Mouse (Mus musculus) limb, embryonic 14.5 days (tissue): ENCODE data around the gene Aebp1. TPM values are rescaled to one million over a fixed set of nuclear protein-coding genes. Genes with fewer than 3 reads are reported as not detected.

Source experiments
- ATAC-seq: fragments of 200-750 bp; cut with Nextera tagmentation; 2 replicates; pipeline ENCODE4 v1.8.0; 2017; ENCODE audit warnings: low read depth, moderate number of reproducible peaks, moderate TSS enrichment; ENCODE audit not compliant: low FRiP score
- DNase-seq: peaks from one replicate; pipeline ENCODE4 v3.0.0-alpha.2; 2015; ENCODE audit warnings: low spot score
- H3K27ac ChIP-seq: fragments of 300-500 bp; sonication (generic); replicated peaks from 2 replicates; pipeline ENCODE4 v1.5.1; 2014; ENCODE audit warnings: low read depth, mild to moderate bottlenecking, low read length, moderate library complexity, mixed read lengths
- H3K27me3 ChIP-seq: fragments of 300-500 bp; sonication (generic); 2 replicates; pipeline ENCODE4 v1.6.1; 2014; ENCODE audit warnings: low read length, mixed read lengths; ENCODE audit not compliant: control insufficient read depth, insufficient read depth
- H3K36me3 ChIP-seq: fragments of 300-500 bp; sonication (generic); 2 replicates; pipeline ENCODE4 v1.6.1; 2014; ENCODE audit warnings: mild to moderate bottlenecking, low read length, moderate library complexity, mixed read lengths; ENCODE audit not compliant: control insufficient read depth, insufficient read depth
- H3K4me1 ChIP-seq: fragments of 300-500 bp; sonication (generic); 2 replicates; pipeline ENCODE4 v1.6.1; 2014; ENCODE audit warnings: antibody characterized with exemption, low read length, mixed read lengths; ENCODE audit not compliant: control insufficient read depth, insufficient read depth
- H3K4me2 ChIP-seq: fragments of 300-500 bp; sonication (generic); replicated peaks from 2 replicates; pipeline ENCODE4 v1.6.1; 2014; ENCODE audit warnings: low read depth, mild to moderate bottlenecking, low read length, moderate library complexity; ENCODE audit not compliant: severe bottlenecking
- H3K4me3 ChIP-seq: fragments of 300-500 bp; sonication (generic); replicated peaks from 2 replicates; pipeline ENCODE4 v1.5.1; 2014; ENCODE audit warnings: low read length
- H3K9ac ChIP-seq: fragments of 300-500 bp; sonication (generic); 2 replicates; pipeline ENCODE4 v1.6.1; 2014; ENCODE audit warnings: mild to moderate bottlenecking, low read depth, low read length, moderate library complexity; ENCODE audit not compliant: severe bottlenecking
- H3K9me3 ChIP-seq: fragments of 300-500 bp; sonication (generic); 2 replicates; pipeline ENCODE4 v1.6.1; 2016; ENCODE audit warnings: low read length; ENCODE audit not compliant: control insufficient read depth
- POLR2A ChIP-seq: fragments of 200-500 bp; IDR thresholded peaks from 2 replicates; pipeline ENCODE4 v1.8.0; 2012; ENCODE audit warnings: inconsistent platforms, mild to moderate bottlenecking, moderate library complexity, borderline replicate concordance; ENCODE audit not compliant: insufficient read depth, insufficient read length; ENCODE audit errors: extremely low read depth
- WGBS: fragments of 180-500 bp; shearing (Covaris S2); extraction: QIAGEN DNeasy Blood & Tissue Kit; methylation state at CpG from one replicate; pipeline ENCODE4 v1.1.7; 2014; 5-methylcytosine and 5-hydroxymethylcytosine counted together
- polyA plus RNA-seq, 2 experiments: library from polyadenylated mRNA; depleted of rRNA in 1 of 2; stranded (reverse) in 1 of 2; unstranded in 1 of 2; fragments of >200 nt; fragmentation: Nextera tagmentation in 1 of 2; extraction: Ambion mirVana in 1 of 2; gene quantifications; 2 replicates each; pipeline versions ENCODE4 v1.2.1 to v1.2.3; 2012 to 2014

Gene Aebp1
- polyA plus RNA-seq, 2 experiments = 51.7 to 60.6 TPM

DNA sequence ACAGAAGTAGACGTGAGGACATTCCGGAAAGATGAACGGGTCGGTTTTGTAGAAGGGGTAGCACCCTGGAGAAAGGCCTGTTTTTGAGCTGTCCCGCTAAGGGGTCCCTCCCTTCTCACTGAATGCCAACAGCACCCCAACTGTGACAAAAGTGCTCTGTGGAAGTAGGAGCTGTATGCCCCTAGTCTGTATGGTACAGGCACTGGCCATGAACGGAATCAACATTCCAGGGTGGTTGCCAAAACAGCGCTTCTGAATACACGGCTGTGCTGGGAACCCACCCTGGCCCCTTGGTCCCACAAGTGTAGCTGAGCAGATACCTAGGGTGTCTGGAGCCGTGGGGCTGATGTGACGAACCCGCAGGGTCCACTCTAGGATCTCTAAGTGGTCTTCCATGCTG lies 11.0 kb downstream of the Aebp1 start:
- no peak for TF ChIP-seq POLR2A

DNA sequence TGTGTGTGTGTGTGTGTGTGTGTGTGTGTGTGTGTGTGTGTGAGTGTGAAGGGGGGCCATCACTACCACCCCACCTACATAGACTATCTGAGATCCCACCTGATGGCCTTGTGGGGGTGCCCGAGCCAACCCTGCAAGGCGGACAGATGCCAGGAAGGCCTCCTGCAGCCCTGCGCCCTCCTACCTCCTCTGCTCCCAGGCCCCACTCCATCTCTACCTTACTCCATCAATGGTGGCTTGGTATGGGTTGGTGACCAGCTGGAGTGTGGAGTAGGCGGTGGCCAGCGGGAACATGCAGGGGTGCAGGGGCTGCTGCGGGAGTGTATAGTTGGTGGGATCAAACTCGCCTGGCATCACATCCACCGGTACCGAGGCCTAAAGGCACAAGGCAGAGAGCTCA lies 11.4 kb downstream of the Aebp1 start:
- ATAC-seq = no peak
- no peak overlapping the region for H3K27ac ChIP-seq
- TF ChIP-seq POLR2A = no peak
- H3K4me2 ChIP-seq = no peak overlapping the region
- no peak overlapping the region for H3K4me3 ChIP-seq
- peaks cover 9% of the 10 kb centered on the region for H3K4me1 ChIP-seq
- no peak for DNase-seq
- 86% methylated on average over 9 of the region's 9 CpGs for WGBS
- H3K9ac ChIP-seq = no peak overlapping the region
- H3K36me3 ChIP-seq = peaks cover 72% of the 10 kb centered on the region
- H3K27me3 ChIP-seq = no peaks in the 10 kb centered on the region
- no peaks in the 10 kb centered on the region for H3K9me3 ChIP-seq

More for the DNA sequence above, 11.0 kb downstream of the Aebp1 start:
- no peak overlapping the region for H3K9ac ChIP-seq
- H3K9me3 ChIP-seq = no peaks in the 10 kb centered on the region
- H3K4me1 ChIP-seq = peaks cover 9% of the 10 kb centered on the region
- ATAC-seq (no peak), DNase-seq (no peak)
- H3K36me3 ChIP-seq = peaks cover 76% of the 10 kb centered on the region
- 96% methylated on average over 11 of the region's 11 CpGs for WGBS
- no peak overlapping the region for H3K4me2 ChIP-seq
- no peaks in the 10 kb centered on the region for H3K27me3 ChIP-seq
- no peak overlapping the region for H3K27ac ChIP-seq
- H3K4me3 ChIP-seq = no peak overlapping the region

DNA sequence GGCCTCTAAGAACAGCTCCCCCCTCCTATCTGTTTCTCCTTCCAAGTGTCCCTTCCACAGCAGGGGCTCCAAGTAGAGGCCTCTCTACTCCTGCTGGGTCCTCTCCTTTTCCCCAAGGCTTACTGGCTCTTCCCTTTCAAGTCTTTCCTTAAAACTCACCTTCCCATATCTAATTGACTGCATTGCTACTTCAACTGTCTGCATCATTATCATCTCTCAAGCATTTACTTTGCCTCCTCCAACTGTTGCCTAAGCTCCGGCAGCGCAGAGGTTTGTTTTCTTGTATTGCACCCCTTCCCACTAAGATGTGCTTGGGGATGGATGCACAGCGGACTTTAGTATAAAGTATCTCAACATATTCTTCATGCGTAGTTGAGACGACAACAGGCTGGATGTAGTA lies 15.7 kb downstream of the Aebp1 start:
- H3K4me1 ChIP-seq = peaks cover 14% of the 10 kb centered on the region
- H3K9ac ChIP-seq = peak overlapping the region; percentile 68
- ATAC-seq (no peak), DNase-seq (no peak)
- 2% methylated on average over 5 of the region's 5 CpGs for WGBS
- TF ChIP-seq POLR2A = no peak
- no peaks in the 10 kb centered on the region for H3K9me3 ChIP-seq
- H3K27me3 ChIP-seq = no peaks in the 10 kb centered on the region
- H3K4me2 ChIP-seq = peak overlapping the region; percentile 60
- peaks cover 39% of the 10 kb centered on the region for H3K36me3 ChIP-seq
- H3K27ac ChIP-seq = peak overlapping the region; percentile 9; the same call in 1 of the 2 replicates
- H3K4me3 ChIP-seq = peak overlapping the region; percentile 59

DNA sequence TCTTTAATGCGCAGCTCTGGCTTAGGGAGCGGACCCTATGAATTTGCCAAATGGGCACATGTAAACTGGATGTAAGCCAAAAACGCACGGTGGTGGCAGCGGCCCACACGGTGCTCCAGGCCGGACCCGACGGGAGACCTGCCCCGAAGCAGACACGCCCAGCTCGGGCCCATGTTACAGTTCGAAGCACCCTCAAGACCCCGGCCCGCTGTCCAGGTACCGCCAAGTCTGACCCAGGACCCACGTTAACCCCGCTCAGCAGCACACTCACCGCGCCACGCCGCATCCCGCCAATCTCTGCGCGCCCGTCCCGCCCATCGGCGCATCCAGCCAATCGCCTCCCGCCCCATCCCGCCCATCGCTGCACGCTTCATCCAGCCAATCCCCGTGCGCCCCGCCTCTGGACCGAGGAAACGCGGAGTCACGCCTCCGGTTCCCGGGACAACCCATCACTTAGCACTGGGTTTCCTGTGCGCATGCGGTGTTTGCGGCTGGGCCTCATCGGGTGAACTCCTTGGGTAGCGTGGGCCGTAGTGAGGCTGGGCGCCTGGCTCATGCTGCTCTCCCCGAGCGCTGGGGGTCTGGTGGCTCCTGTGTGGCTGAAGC lies 16.3 kb downstream of the Aebp1 start, which contains the start of gene Pold2:
Gene Pold2 (minus strand): TSS at position 372 of the 606 bp plus-strand sequence.
- Histone ChIP-seq H3K4me2 (peak within 1 kb of the TSS; percentile 60), H3K9me3 (no peaks in the 10 kb centered on the region), H3K27ac (peak within 1 kb of the TSS; percentile 81), H3K4me3 (peak within 1 kb of the TSS; percentile 59), H3K36me3 (peaks cover 33% of the 10 kb centered on the region), H3K27me3 (no peaks in the 10 kb centered on the region), H3K9ac (peak within 1 kb of the TSS; percentile 68), H3K4me1 (peaks cover 14% of the 10 kb centered on the region)
- ATAC-seq = peak; percentile 99
- DNase-seq = peak; percentile 98
- peak; percentile 65; the same call in 1 of the 2 replicates for TF ChIP-seq POLR2A
- under 1% methylated on average over 51 of the region's 52 CpGs for WGBS

DNA sequence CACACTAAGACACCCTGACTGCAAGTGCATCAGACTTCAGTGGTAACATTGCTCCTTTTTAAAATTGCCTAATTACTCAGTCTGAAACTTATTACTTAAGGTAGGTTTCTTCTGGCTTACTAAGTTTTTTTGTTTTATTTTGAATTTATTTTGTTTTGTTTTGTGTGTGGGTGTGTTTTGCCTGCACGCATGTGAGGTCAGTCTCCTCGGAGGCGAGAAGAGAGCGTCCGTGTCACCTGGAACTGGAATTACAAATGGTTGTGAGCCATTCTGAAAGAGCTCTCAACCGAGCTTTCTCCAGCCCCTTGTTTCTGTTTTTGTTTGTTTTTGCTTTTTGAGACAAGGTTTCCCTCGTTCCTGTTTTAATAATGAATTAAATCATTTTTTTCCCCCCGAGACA lies 16.9 kb downstream of the Aebp1 start:
- H3K9me3 ChIP-seq = no peaks in the 10 kb centered on the region
- peak overlapping the region; percentile 81 for H3K27ac ChIP-seq
- H3K4me2 ChIP-seq = peak overlapping the region; percentile 60
- no peaks in the 10 kb centered on the region for H3K27me3 ChIP-seq
- peak overlapping the region; percentile 59 for H3K4me3 ChIP-seq
- DNase-seq (no peak), ATAC-seq (no peak)
- H3K36me3 ChIP-seq = peaks cover 27% of the 10 kb centered on the region
- 44% methylated on average over 8 of the region's 8 CpGs for WGBS
- no peak for TF ChIP-seq POLR2A
- H3K9ac ChIP-seq = peak overlapping the region; percentile 65
- peaks cover 14% of the 10 kb centered on the region for H3K4me1 ChIP-seq
